Mouse (Mus musculus) embryonic fibroblast, embryonic 13.5 days (primary cell): ENCODE measurements around the gene Adgrd1.

ENCODE experiments used
- CTCF ChIP-seq: IDR thresholded peaks from 2 replicates; pipeline ENCODE4 v1.5.1; 2011; ENCODE audit warnings: mild to moderate bottlenecking, control low read depth, low read length, moderate library complexity, borderline replicate concordance; ENCODE audit not compliant: insufficient read depth
- POLR2A ChIP-seq: IDR thresholded peaks from 2 replicates; pipeline ENCODE4 v1.6.1; 2011; ENCODE audit warnings: low read depth, mild to moderate bottlenecking, control low read depth, low read length, moderate library complexity

DNA sequence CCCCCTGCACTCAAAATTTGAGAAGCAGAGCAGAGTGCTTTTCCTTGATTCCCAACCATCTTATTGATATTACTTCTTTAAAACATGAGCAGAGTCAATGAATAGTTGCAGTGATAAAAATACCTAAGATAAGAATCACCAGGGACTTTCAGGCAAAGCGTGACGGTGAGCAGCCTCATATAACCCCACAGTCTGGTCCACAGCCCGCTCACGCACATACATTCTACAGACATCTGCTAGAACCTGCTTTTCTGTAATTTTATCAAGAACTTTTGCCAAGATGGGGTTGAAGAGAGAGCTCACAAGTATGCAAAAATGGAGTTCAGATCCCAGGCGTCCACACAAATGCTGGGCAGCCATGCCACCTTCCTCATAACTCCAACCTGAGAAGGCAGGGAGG lies 40.9 kb downstream of the Adgrd1 start:
- no peak for TF ChIP-seq CTCF
- TF ChIP-seq POLR2A: no peak
